Mouse (Mus musculus): ENCODE measurements at regions not wholly inside any gene's neighbourhood (a gene's known extent, or its start where the extent isn't known, plus 50 kb on each side); places are given as distances from the start of the nearest gene placed in this dataset.

- no peak for DNase-seq (ENCODE audit: low spot score in 2 of 2)
Observed at GRCm38 (mm10) chr9:71058655-71059054, 106.6 kb upstream of the Lipc start.

GRCm38 (mm10) chr9:71056836-71057235 lies 104.8 kb upstream of the Lipc start:
- DNase-seq (ENCODE audit: low spot score in 2 of 2), result no peak

- DNase-seq (ENCODE audit: low spot score in 2 of 2), result no peak
Observed at GRCm38 (mm10) chr9:71043899-71044298, 91.9 kb upstream of the Lipc start.

GRCm38 (mm10) chr9:71035286-71035685 lies 83.3 kb upstream of the Lipc start:
- DNase-seq (ENCODE audit: low spot score in 2 of 2), result peak; percentile 27 to 48

- DNase-seq (ENCODE audit: low spot score in 2 of 2), result no peak
Observed at GRCm38 (mm10) chr9:71032156-71032555, 80.1 kb upstream of the Lipc start.

- no peak for DNase-seq (ENCODE audit: low spot score in 2 of 2)
Observed at GRCm38 (mm10) chr9:71030203-71030921, 78.3 kb upstream of the Lipc start.

GRCm38 (mm10) chr9:71028102-71028501 lies 76.1 kb upstream of the Lipc start:
- no peak for DNase-seq (ENCODE audit: low spot score in 2 of 2)

GRCm38 (mm10) chr9:71027626-71028025 lies 75.6 kb upstream of the Lipc start:
- peak; percentile 66 for DNase-seq (ENCODE audit: low spot score in 2 of 2)

- DNase-seq (ENCODE audit: low spot score in 2 of 2), result no peak
Observed at GRCm38 (mm10) chr9:71025196-71025595, 73.2 kb upstream of the Lipc start.

GRCm38 (mm10) chr9:71018206-71018605 lies 66.2 kb upstream of the Lipc start:
- DNase-seq (ENCODE audit: low spot score in 2 of 2), result peak; percentile 43 to 46

- DNase-seq (ENCODE audit: low spot score in 2 of 2), result peak; percentile 22 to 45
Observed at GRCm38 (mm10) chr9:71017396-71018179, 65.6 kb upstream of the Lipc start.

- no peak for DNase-seq (ENCODE audit: low spot score in 2 of 2)
Observed at GRCm38 (mm10) chr9:71015942-71016341, 63.9 kb upstream of the Lipc start.

GRCm38 (mm10) chr9:71015400-71015799 lies 63.4 kb upstream of the Lipc start:
- DNase-seq (ENCODE audit: low spot score in 2 of 2), result no peak

GRCm38 (mm10) chr9:71012399-71012798 lies 60.4 kb upstream of the Lipc start:
- no peak for DNase-seq (ENCODE audit: low spot score in 2 of 2)

- DNase-seq (ENCODE audit: low spot score in 2 of 2), result no peak
Observed at GRCm38 (mm10) chr9:71004631-71005030, 52.6 kb upstream of the Lipc start.

All from spleen, postnatal 36 days (tissue).